Mouse (Mus musculus) liver, embryonic 14.5 days (tissue): ENCODE results near the gene Syt8.

ENCODE experiments used
- CTCF ChIP-seq: IDR thresholded peaks from 2 replicates; pipeline ENCODE4 v1.5.1; 2016; ENCODE audit warnings: antibody characterized with exemption, low read depth, control low read depth
- EP300 ChIP-seq: IDR thresholded peaks from 2 replicates; pipeline ENCODE4 v1.6.1; 2016; ENCODE audit warnings: antibody characterized with exemption, low read depth

GRCm38 (mm10) chr7:142461446-142461845 lies 26.8 kb downstream of the Syt8 start:
- TF ChIP-seq CTCF (no peak), EP300 (no peak)
